Mouse (Mus musculus): ENCODE results near the gene Kat5. TPM values are rescaled to one million over a fixed set of nuclear protein-coding genes. Genes with fewer than 3 reads are reported as not detected.

Kat5 gene
- total RNA-seq, 2 experiments from 2014 or later = 82.8 to 93.0 TPM

DNA sequence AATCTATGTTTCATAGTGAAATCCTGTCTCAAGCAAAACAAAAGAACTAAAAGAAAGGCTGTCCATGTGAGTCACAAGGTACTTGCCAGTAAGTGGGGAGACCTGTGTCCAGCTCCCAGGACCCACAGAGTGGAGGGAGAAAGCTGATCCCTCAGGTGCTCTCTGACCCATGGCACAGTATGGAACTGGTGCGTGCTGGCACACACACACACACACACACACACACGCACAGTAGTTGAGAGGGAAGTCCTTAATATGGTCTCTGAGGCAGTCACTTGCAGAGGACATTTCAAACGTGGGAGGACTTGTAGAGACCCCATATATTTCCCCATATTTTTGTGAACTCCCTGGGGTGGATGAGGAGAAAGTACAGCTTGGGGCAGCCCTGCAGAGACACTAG lies 48.2 kb downstream of the Kat5 start:
- DNase-seq (ENCODE audit: low spot score in 2 of 2) = no peak
- no peak for TF ChIP-seq CTCF (conservative IDR thresholded peaks at IDR 0.05)
- H3K27ac ChIP-seq = no peak overlapping the region

DNA sequence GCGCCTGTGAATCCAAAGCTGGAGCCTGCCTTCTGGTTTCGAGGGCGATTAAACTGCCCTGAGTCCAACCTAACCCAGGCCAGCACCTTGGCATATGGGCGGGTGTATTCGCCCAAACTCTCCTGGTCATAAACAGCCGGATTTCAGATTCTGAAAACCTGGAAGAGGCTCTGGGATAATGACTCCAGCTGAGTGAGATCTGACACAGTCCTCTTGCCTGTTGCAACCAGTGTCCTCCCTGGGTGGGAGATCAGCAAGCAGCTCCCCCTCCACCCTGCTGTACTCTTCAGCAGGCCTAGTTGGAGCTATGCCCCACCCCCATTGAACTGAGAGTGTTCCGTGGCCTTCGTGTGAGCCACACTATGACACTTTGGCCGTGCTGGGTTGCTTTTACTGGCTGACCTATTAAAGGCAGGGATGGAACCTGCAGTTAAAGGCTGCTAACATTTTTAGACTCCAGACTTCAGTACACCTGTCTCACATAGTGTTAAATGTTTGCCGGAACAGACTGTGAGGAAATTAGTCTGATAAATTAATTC lies 48.7 kb downstream of the Kat5 start:
- Histone ChIP-seq H3K4me3 (no peak overlapping the region), H3K27ac (no peak overlapping the region)
- no peak for DNase-seq (ENCODE audit: low spot score in 2 of 2)
- TF ChIP-seq CTCF (conservative IDR thresholded peaks at IDR 0.05) = no peak

More for the DNA sequence above, 48.2 kb downstream of the Kat5 start:
- no peak overlapping the region for H3K4me3 ChIP-seq

DNA sequence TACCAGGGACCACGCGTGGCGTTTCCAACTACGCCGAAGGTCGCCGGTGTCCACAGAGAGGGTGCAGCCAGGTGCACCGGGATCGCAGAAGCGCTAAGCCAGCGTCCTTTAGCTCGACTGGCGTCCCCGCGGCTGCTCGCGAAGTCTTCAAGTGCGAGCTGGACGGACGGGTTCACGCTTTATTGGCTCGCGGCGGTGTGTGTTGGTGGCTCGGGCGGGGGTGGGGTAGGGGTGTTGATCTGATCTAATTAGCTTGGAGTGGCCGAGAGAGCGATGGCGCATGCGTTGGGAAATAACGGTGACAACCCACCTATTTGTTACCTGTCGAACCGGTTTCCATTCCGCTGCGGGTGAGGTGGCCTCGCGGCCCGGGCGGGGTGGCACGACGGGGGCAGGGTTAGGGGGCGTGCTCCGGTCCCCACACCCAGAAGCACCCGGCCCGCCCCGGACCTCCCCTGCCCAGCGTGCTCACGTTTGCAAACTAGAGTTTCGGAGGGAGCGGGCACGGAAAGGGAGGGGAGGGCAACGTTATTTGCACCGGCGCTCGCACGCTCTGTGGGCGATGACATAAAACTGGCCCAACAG lies 49.5 kb downstream of the Kat5 start, which contains the start of gene Ovol1:
Gene Ovol1 (minus strand): TSS at position 190 of the 585 bp plus-strand sequence.
- DNase-seq (ENCODE audit: low spot score in 2 of 2) = no peak
- TF ChIP-seq CTCF (conservative IDR thresholded peaks at IDR 0.05) = no peak
- Histone ChIP-seq H3K4me3 (peak within 1 kb of the TSS; percentile 45), H3K27ac (no peak within 1 kb of the TSS)

DNA sequence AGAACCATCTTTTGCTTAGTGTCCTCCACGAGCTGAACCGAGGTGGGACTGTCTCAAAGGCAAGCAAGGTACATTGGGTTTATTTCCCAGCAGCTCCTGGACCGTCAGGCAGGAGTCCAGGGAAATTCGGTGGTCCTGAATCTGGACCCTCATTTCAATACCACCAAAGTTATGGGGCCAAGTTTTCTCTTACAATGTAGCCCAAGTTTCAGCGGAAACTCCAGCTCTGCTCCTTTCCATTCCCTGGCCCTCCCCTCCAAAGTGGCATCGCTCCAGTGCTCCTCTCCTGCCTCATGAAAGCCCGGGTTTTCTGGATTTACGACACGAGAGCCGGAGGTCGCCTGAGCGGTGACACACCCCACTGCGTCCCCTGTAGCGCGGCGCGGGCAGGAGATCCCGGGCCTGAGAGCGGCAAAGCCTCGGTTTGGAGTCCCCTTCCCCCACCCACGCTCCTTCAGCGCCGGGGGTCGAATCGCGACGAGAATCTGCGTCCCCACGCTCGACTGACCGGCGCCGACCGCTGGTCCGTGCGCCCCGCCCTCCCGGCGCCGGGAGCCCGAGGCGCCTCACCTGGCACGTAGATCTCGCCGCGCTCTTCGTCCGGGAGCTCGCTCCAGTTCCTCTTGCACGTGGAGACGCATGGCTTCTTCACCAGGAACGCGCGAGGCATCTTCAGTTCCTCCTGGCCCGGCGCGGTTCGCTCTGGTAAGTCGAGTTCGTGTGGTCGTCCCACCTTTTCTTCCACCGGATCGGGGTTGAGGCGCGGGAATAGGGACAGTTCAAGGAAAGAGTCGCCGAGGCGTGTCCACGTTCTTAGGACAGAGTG lies 50.2 kb downstream of the Kat5 start:
- Histone ChIP-seq H3K27ac (no peak overlapping the region), H3K4me3 (peak overlapping the region; percentile 45)
- no peak for DNase-seq (ENCODE audit: low spot score in 2 of 2)
- no peak for TF ChIP-seq CTCF (conservative IDR thresholded peaks at IDR 0.05)

DNA sequence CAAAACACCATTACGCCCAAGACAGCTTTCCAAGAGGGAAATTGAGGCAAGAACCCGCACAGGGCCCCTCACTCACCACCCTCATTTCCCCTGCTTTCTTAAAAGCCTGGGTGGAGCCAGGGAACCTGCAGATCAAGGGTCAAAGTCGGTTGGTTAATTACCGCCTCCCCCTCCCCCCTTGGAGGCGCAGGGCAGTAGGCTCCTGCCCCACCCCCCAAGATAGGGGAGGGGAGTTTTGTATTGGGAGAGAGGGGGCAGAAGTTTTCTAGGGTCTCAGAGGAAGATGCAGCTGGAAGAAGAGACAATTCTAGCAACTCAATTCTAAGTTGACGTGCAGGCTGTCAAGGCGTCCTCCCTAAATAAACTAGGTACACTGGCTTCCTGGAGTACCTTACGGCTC lies 50.8 kb downstream of the Kat5 start:
- no peak for TF ChIP-seq CTCF (conservative IDR thresholded peaks at IDR 0.05)
- Histone ChIP-seq H3K4me3 (no peak overlapping the region), H3K27ac (no peak overlapping the region)
- DNase-seq (ENCODE audit: low spot score in 2 of 2) = no peak

DNA sequence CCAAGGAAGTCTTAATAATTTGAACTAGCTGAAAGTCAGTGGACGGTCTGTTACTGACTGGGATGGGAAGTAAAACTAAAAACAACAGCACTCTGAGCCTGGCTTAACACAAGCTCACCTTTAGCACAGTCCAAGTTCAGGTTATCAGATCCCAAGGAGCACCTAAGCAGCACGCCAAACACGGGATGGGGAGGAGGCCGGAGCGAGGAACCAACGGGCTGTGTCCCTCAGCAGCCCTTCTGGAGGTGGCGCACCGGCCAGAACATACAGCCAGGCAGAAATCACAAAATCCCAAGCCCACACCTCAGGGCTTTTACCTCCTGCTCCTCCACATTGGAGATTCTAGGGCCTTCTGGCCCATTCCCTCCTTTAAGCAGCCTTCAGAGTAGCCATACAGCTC lies 51.3 kb downstream of the Kat5 start:
- DNase-seq (ENCODE audit: low spot score in 2 of 2) = no peak
- no peak overlapping the region for H3K27ac ChIP-seq
- no peak for TF ChIP-seq CTCF (conservative IDR thresholded peaks at IDR 0.05)
- no peak overlapping the region for H3K4me3 ChIP-seq

DNA sequence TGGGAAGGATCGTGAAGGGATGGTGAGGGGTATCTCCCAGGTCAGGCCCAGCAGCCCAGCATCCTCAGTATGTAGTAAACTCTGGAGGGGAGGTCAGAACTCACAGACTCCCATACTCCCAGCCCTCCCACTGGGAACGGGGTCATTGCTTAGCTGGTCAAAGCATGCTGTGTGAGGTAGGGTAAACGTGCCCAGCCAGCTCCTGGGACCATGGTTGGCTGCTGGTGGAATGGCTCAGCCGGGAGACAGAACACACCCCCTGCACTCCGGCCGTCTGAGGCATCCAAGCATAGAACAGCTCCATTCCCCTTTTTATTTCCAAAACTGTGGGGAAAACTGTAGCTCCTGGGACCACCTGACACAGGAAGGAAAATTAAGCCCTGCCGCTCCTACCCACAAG lies 51.9 kb downstream of the Kat5 start:
- no peak for DNase-seq (ENCODE audit: low spot score in 2 of 2)
- H3K27ac ChIP-seq = no peak overlapping the region
- TF ChIP-seq CTCF (conservative IDR thresholded peaks at IDR 0.05) = no peak
- no peak overlapping the region for H3K4me3 ChIP-seq

DNA sequence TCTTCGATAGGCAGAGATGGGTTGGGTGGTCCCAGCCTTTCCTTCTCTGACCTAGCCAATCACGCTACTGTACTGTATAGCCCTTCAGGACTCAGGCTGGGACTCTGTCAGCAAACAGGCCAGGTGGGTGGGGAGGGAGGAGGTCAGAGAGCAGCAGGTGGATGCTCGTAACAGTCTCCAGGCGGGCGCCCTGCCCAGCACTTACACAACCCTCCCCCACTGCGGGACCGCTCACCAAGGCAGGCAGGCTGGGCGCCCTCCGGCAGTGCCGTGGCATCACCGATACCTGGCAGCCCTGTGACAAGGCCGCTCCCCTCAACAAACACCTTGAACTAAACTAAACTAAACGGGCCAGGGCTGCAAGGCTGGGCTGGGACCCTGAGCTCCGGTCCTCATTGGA lies 55.8 kb downstream of the Kat5 start:
- DNase-seq (ENCODE audit: low spot score in 2 of 2) = no peak
- Histone ChIP-seq H3K27ac (no peak overlapping the region), H3K4me3 (no peak overlapping the region)
- TF ChIP-seq CTCF (conservative IDR thresholded peaks at IDR 0.05) = no peak

DNA sequence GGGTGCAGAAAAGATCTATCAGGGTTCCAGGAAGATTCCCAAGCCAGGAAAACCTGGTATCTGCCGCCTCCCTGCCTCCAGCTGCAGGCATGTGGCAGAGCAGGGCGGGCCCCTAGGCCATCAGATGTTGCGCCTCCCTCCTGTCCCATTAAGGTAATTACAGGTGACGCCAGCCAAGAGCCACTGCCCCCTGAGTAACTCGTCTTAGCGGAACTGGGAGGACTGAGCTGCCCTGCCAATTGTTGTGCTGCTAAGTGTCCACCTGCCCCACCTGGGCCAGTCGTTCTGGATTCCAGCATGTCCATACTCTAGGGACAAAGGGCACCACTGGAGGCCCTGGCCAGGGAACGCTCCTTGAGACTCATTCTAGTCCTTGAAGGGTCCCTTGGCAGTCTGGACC lies 56.2 kb downstream of the Kat5 start:
- no peak for TF ChIP-seq CTCF (conservative IDR thresholded peaks at IDR 0.05)
- Histone ChIP-seq H3K4me3 (no peak overlapping the region), H3K27ac (no peak overlapping the region)
- DNase-seq (ENCODE audit: low spot score in 2 of 2) = no peak

Other genes with a start within 250 kb of the Kat5 start
- 10 to 100 TPM; 21.4 to 22.5 TPM for gene Eif1ad, start 243.5 kb downstream of the Kat5 start, total RNA-seq (2021)
- 10 to 100 TPM; 81.0 to 86.2 TPM for gene Banf1, start 243.1 kb downstream of the Kat5 start, total RNA-seq (2021)
- 100 to 1,000 TPM; 113 to 125 TPM for gene Sart1, start 221.5 kb downstream of the Kat5 start, total RNA-seq (2021)
- gene Tsga10ip, start 207.7 kb downstream of the Kat5 start, total RNA-seq (2021) = under 1 TPM; 0.20 to 0.37 TPM
- 100 to 1,000 TPM; 316 to 335 TPM for gene Drap1, start 185.3 kb downstream of the Kat5 start, total RNA-seq (2021)
- 10 to 100 TPM; 61.9 to 70.7 TPM for gene AI837181, start 185.1 kb downstream of the Kat5 start, total RNA-seq (2021)
- not detected for gene Fosl1, start 162.7 kb downstream of the Kat5 start, total RNA-seq (2021)
- 10 to 100 TPM; 31.5 to 33.9 TPM for gene Ccdc85b, start 152.3 kb downstream of the Kat5 start, total RNA-seq (2021)
- gene Fibp, start 149.6 kb downstream of the Kat5 start, total RNA-seq (2021) = 10 to 100 TPM; 87.2 to 89.6 TPM
- under 1 TPM in 1 of 2 experiments, not detected in 1; 0.31 TPM for gene Ctsw, start 141.7 kb downstream of the Kat5 start, total RNA-seq (2021)
- gene Efemp2, start 136.3 kb downstream of the Kat5 start, total RNA-seq (2021) = 10 to 100 TPM; 13.2 to 14.1 TPM
- gene Mus81, start 121.8 kb downstream of the Kat5 start, total RNA-seq (2021) = 10 to 100 TPM; 40.9 to 42.9 TPM
- 1,000 to 10,000 TPM; 1,280 to 1,287 TPM for gene Cfl1, start 119.8 kb downstream of the Kat5 start, total RNA-seq (2021)
- 1 to 10 TPM; 6.2 to 9.1 TPM for gene 1700020D05Rik, start 106.5 kb downstream of the Kat5 start, total RNA-seq (2021)
- 10 to 100 TPM; 85.9 to 86.6 TPM for gene Snx32, start 99.7 kb downstream of the Kat5 start, total RNA-seq (2021)
- not detected for gene Ovol1, start 49.6 kb downstream of the Kat5 start, total RNA-seq (2021)
- 1 to 10 TPM; 6.8 to 7.4 TPM for gene Ap5b1, start 42.2 kb downstream of the Kat5 start, total RNA-seq (2021)
- 10 to 100 TPM; 80.0 to 88.2 TPM for gene Rnaseh2c, start 8.4 kb downstream of the Kat5 start, total RNA-seq (2021)
- gene Rela, start 27.2 kb upstream of the Kat5 start, total RNA-seq (2021) = 10 to 100 TPM; 20.6 to 21.0 TPM
- gene Sipa1, start 53.5 kb upstream of the Kat5 start, total RNA-seq (2021) = 10 to 100 TPM; 16.5 to 17.5 TPM
- 10 to 100 TPM; 20.2 to 20.4 TPM for gene Map3k11, start 78.5 kb upstream of the Kat5 start, total RNA-seq (2021)
- 10 to 100 TPM; 69.1 to 78.8 TPM for gene Pcnx3, start 78.7 kb upstream of the Kat5 start, total RNA-seq (2021)
- under 1 TPM in 1 of 2 experiments, not detected in 1; 0.36 TPM for gene Kcnk7, start 94.1 kb upstream of the Kat5 start, total RNA-seq (2021)
- 10 to 100 TPM; 11.8 to 17.7 TPM for gene Ehbp1l1, start 116.1 kb upstream of the Kat5 start, total RNA-seq (2021)
- gene Fam89b, start 119.4 kb upstream of the Kat5 start, total RNA-seq (2021) = 10 to 100 TPM; 26.5 to 29.4 TPM
- gene Ltbp3, start 130.7 kb upstream of the Kat5 start, total RNA-seq (2021) = 10 to 100 TPM; 23.8 to 30.0 TPM
- 10 to 100 TPM; 74.1 to 80.9 TPM for gene Scyl1, start 161.2 kb upstream of the Kat5 start, total RNA-seq (2021)